Mouse (Mus musculus) testis, adult 2 months (tissue): ENCODE results near the gene Adamtsl1.

ENCODE experiments used
- CTCF ChIP-seq: fragments of 200-500 bp; IDR thresholded peaks from 2 replicates; pipeline ENCODE4 v1.5.1; 2012; ENCODE audit warnings: low read depth, mild to moderate bottlenecking, inconsistent platforms, low read length, moderate library complexity; ENCODE audit not compliant: control insufficient read depth, insufficient read depth, insufficient replicate concordance
- POLR2A ChIP-seq: fragments of 200-500 bp; IDR thresholded peaks from 2 replicates; pipeline ENCODE4 v1.6.1; 2012; ENCODE audit warnings: low read depth, mild to moderate bottlenecking, inconsistent platforms, low read length, moderate library complexity; ENCODE audit not compliant: control insufficient read depth

DNA sequence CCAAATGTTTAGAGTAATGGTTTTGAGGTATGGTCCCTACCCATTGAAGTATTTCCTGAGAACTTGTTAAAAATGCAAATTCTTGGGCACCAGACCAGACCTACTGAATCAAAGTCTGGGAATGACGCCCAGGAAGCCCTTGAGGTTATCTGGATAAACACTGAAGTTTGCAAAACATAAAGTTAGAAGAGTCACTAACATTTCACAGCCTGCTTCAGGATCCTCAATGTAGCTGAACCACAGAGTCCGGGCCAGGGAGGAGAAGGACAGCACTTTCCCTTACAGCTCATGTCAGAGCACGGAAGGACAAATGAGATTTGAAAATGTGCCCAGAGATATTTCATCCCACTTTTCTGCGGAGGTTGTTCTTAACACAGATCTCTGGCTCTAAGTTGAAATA lies 370.1 kb downstream of the Adamtsl1 start:
- TF ChIP-seq POLR2A: no peak
- no peak for TF ChIP-seq CTCF
